Mouse (Mus musculus): ENCODE results near the gene Apol9b. TPM values are rescaled to one million over a fixed set of nuclear protein-coding genes. Genes with fewer than 3 reads are reported as not detected.

The Apol9b gene
- polyA plus RNA-seq, 1 experiment, result not detected

- Histone ChIP-seq H3K4me3 (replicated peaks; ENCODE audit: control insufficient read depth, low read depth, low read length) (no peak overlapping the region), H3K27ac (ENCODE audit: control insufficient read depth, insufficient read depth, low read depth, low read length, poor library complexity) (no peak overlapping the region), H3K4me1 (ENCODE audit: control insufficient read depth, insufficient read depth, low read length) (peaks cover 1% of the 10 kb centered on the region; the same call in 1 of the 2 replicates)
- TF ChIP-seq POLR2A (IDR thresholded peaks at IDR 0.05; ENCODE audit: borderline replicate concordance, control insufficient read depth, low read depth, low read length), result no peak
- TF ChIP-seq CTCF (IDR thresholded peaks at IDR 0.05; ENCODE audit: control insufficient read depth, insufficient read depth, low read length), result no peak
- 84% methylated on average over 4 of the region's 4 CpGs for WGBS
Measured at GRCm38 (mm10) chr15:77757586-77758226, 28.9 kb downstream of the Apol9b start.

GRCm38 (mm10) chr15:77760037-77760436 lies 31.2 kb downstream of the Apol9b start:
- no peak overlapping the region for H3K4me3 ChIP-seq (replicated peaks; ENCODE audit: control insufficient read depth, low read depth, low read length)
- TF ChIP-seq POLR2A (IDR thresholded peaks at IDR 0.05; ENCODE audit: borderline replicate concordance, control insufficient read depth, low read depth, low read length) (no peak), CTCF (IDR thresholded peaks at IDR 0.05; ENCODE audit: control insufficient read depth, insufficient read depth, low read length) (no peak)
- H3K27ac ChIP-seq (ENCODE audit: control insufficient read depth, insufficient read depth, low read depth, low read length, poor library complexity), result no peak overlapping the region
- WGBS, result 93% methylated on average over 16 of the region's 16 CpGs
- H3K4me1 ChIP-seq (ENCODE audit: control insufficient read depth, insufficient read depth, low read length), result peaks cover 1% of the 10 kb centered on the region; the same call in 1 of the 2 replicates

- TF ChIP-seq CTCF (IDR thresholded peaks at IDR 0.05; ENCODE audit: control insufficient read depth, insufficient read depth, low read length) (no peak), POLR2A (IDR thresholded peaks at IDR 0.05; ENCODE audit: borderline replicate concordance, control insufficient read depth, low read depth, low read length) (no peak)
- Histone ChIP-seq H3K4me1 (ENCODE audit: control insufficient read depth, insufficient read depth, low read length) (peaks cover under 1% of the 10 kb centered on the region; the same call in 1 of the 2 replicates), H3K4me3 (replicated peaks; ENCODE audit: control insufficient read depth, low read depth, low read length) (no peak overlapping the region), H3K27ac (ENCODE audit: control insufficient read depth, insufficient read depth, low read depth, low read length, poor library complexity) (no peak overlapping the region)
- WGBS, result 96% methylated on average over 7 of the region's 7 CpGs
Measured at GRCm38 (mm10) chr15:77761083-77761482, 32.2 kb downstream of the Apol9b start.

- no peak overlapping the region for H3K4me3 ChIP-seq (replicated peaks; ENCODE audit: control insufficient read depth, low read depth, low read length)
- TF ChIP-seq CTCF (IDR thresholded peaks at IDR 0.05; ENCODE audit: control insufficient read depth, insufficient read depth, low read length) (peak; percentile 71), POLR2A (IDR thresholded peaks at IDR 0.05; ENCODE audit: borderline replicate concordance, control insufficient read depth, low read depth, low read length) (no peak)
- H3K27ac ChIP-seq (ENCODE audit: control insufficient read depth, insufficient read depth, low read depth, low read length, poor library complexity), result no peak overlapping the region
- WGBS, result 73% methylated on average over 22 of the region's 22 CpGs
- no peaks in the 10 kb centered on the region for H3K4me1 ChIP-seq (ENCODE audit: control insufficient read depth, insufficient read depth, low read length)
Measured at GRCm38 (mm10) chr15:77761561-77762380, 32.9 kb downstream of the Apol9b start.

DNA sequence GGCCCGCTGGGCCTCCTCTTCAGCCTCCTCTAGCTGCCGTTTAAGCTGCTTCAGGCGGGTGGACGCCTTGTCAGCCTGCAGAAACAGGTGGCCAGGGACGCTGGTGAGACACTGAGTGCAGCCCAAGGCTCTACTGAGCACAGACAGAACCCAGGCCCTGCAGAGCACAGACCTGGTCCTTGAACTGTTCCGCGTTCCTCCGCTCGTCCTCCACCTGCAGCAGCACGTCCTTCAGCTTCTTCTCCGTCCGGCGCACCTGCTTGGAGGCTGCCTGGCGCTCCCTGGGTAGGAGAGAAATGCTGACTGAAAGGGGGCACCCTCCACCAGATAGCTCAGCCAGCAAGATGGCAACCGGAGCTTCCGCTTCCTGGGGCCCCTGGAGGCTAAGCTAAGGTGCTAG lies 34.2 kb downstream of the Apol9b start:
- 89% methylated on average over 16 of the region's 16 CpGs for WGBS
- Histone ChIP-seq H3K27ac (ENCODE audit: control insufficient read depth, insufficient read depth, low read depth, low read length, poor library complexity) (no peak overlapping the region), H3K4me1 (ENCODE audit: control insufficient read depth, insufficient read depth, low read length) (no peaks in the 10 kb centered on the region), H3K4me3 (replicated peaks; ENCODE audit: control insufficient read depth, low read depth, low read length) (no peak overlapping the region)
- no peak for TF ChIP-seq CTCF (IDR thresholded peaks at IDR 0.05; ENCODE audit: control insufficient read depth, insufficient read depth, low read length)
- TF ChIP-seq POLR2A (IDR thresholded peaks at IDR 0.05; ENCODE audit: borderline replicate concordance, control insufficient read depth, low read depth, low read length), result 0 out of 2 replicates have a peak, but pooled peaks have one; percentile 19

GRCm38 (mm10) chr15:77763702-77764101 lies 34.9 kb downstream of the Apol9b start:
- Histone ChIP-seq H3K4me1 (ENCODE audit: control insufficient read depth, insufficient read depth, low read length) (no peaks in the 10 kb centered on the region), H3K4me3 (replicated peaks; ENCODE audit: control insufficient read depth, low read depth, low read length) (no peak overlapping the region), H3K27ac (ENCODE audit: control insufficient read depth, insufficient read depth, low read depth, low read length, poor library complexity) (no peak overlapping the region)
- 92% methylated on average over 11 of the region's 11 CpGs for WGBS
- TF ChIP-seq CTCF (IDR thresholded peaks at IDR 0.05; ENCODE audit: control insufficient read depth, insufficient read depth, low read length) (no peak), POLR2A (IDR thresholded peaks at IDR 0.05; ENCODE audit: borderline replicate concordance, control insufficient read depth, low read depth, low read length) (no peak)

DNA sequence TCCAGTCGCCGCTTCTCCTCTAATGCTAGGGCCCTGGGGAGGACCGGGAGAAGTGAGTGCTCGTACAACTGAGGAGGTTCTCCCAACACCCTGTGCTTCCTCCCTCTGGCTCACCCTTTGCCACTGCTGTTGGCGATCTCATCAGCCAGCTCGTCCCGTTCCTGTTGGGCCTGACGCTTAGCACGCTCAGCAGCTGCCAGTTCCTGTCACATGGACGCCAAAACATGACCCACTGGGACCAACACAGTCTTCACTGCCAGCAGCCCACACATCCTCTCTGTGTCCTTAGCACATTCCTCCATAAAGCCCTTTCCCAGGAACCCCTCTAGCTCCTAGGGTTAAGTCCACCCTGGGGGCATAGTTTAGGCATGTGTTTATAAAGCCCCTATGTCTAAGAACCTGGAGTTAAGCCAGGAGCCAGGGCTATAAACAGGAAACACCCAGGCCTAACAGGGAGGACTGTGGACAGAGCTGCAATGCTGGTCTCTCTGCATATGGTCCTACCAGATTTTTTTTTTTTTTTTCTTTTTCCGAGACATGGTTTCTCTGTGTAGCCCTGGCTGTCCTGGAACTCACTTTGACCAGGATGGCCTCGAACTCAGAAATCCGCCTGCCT lies 35.7 kb downstream of the Apol9b start:
- TF ChIP-seq POLR2A (IDR thresholded peaks at IDR 0.05; ENCODE audit: borderline replicate concordance, control insufficient read depth, low read depth, low read length), result peak; percentile 17; the same call in 1 of the 2 replicates
- no peak for TF ChIP-seq CTCF (IDR thresholded peaks at IDR 0.05; ENCODE audit: control insufficient read depth, insufficient read depth, low read length)
- H3K4me1 ChIP-seq (ENCODE audit: control insufficient read depth, insufficient read depth, low read length), result no peaks in the 10 kb centered on the region
- 72% methylated on average over 13 of the region's 13 CpGs for WGBS
- no peak overlapping the region for H3K27ac ChIP-seq (ENCODE audit: control insufficient read depth, insufficient read depth, low read depth, low read length, poor library complexity)
- no peak overlapping the region for H3K4me3 ChIP-seq (replicated peaks; ENCODE audit: control insufficient read depth, low read depth, low read length)

Data from bone marrow, adult 2 months (tissue).